Mouse (Mus musculus) olfactory bulb, adult 2 months (tissue): Measurements from ENCODE around the gene Cfap57.

ENCODE experiments used
- CTCF ChIP-seq: fragments of 200-500 bp; IDR thresholded peaks from 2 replicates; pipeline ENCODE4 v1.5.1; 2012; ENCODE audit warnings: low read depth, mild to moderate bottlenecking, low read length, moderate library complexity; ENCODE audit not compliant: insufficient read depth
- POLR2A ChIP-seq: fragments of 200-500 bp; IDR thresholded peaks from 2 replicates; pipeline ENCODE4 v1.6.1; 2012; ENCODE audit warnings: mild to moderate bottlenecking, low read depth, low read length, moderate library complexity; ENCODE audit not compliant: insufficient read depth

GRCm38 (mm10) chr4:118620279-118620966 is at the start of gene Cfap57, which contains the start of gene Ebna1bp2:
- TF ChIP-seq CTCF = no peak
- TF ChIP-seq POLR2A = peak; percentile 31; the same call in 1 of the 2 replicates
